Mouse (Mus musculus): ENCODE measurements around the gene Mrpl21.

Mrpl21 gene

DNA sequence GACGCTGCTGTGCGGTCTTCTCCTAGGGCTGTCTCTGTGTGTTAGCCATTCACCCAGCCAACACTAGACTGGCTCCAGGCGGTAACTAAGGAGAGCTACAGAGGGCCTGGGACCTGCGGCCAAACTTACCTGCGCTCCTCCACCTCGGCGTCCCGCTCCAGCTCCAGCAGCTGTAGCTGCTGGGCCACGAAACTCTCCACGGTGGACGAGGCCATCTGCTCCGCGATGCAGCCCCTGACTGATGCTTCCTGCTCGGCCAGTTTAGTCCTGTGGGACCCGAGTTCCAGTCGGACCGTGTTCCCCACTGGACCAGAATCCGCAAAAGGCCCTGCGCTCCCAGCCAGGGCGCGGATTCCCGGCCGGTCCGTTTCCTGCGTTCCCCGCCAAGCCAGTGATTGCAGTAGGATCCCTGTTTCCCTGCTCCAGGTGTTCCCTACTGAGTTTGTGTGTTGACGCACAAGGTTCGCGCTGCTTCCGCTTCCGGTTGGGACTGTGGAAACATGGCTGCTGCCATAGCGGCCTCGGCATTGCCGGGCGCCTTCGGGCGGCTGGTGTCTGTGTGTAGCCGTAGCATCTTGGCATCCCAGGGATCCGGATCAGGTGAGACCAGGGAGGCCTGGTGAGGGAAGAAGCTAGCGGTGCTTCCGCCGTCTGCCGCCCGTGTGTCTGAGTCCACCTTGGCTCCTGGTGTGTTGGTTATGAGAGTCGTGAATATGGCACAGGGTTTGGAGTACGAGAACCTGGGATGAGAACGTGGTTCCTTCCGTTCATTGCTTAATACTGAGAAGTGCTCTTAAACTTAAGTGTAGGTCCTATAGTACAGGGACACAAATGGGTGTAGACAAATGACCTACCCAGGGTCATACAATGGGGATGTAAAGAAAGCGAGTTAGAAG, at the start of gene Mrpl21, which contains the start of gene Ighmbp2:
Gene Mrpl21 (plus strand): TSS at position 330 of the 896 bp plus-strand sequence.
Gene Ighmbp2 (minus strand): TSS at position 446 of the 896 bp plus-strand sequence.
- peak; percentile 89 for DNase-seq

- DNase-seq: no peak
Measured at GRCm38 (mm10) chr19:3260016-3260415, 22.7 kb upstream of the Mrpl21 start.

DNA sequence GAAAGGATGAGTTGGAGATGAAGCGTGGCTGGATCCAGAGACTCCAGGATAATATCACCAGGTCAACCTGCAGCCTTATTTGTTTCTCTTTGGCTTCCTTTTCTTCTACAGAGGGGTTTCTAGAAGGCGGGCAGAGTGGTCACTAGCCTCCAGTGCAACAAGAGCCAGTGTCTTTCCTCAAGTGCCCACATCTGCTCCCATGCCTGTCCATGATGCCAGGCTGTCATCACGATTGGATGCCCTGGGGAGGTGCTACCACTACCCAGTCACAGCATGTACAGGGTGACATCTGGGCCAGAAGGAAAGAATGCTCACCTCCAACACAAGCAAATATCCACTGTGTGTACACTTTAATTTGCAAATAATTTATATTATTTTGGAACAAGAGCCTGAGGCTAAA, 22.1 kb upstream of the Mrpl21 start:
- DNase-seq: no peak

GRCm38 (mm10) chr19:3261336-3261735, 21.4 kb upstream of the Mrpl21 start:
- peak; percentile 1 for DNase-seq

DNA sequence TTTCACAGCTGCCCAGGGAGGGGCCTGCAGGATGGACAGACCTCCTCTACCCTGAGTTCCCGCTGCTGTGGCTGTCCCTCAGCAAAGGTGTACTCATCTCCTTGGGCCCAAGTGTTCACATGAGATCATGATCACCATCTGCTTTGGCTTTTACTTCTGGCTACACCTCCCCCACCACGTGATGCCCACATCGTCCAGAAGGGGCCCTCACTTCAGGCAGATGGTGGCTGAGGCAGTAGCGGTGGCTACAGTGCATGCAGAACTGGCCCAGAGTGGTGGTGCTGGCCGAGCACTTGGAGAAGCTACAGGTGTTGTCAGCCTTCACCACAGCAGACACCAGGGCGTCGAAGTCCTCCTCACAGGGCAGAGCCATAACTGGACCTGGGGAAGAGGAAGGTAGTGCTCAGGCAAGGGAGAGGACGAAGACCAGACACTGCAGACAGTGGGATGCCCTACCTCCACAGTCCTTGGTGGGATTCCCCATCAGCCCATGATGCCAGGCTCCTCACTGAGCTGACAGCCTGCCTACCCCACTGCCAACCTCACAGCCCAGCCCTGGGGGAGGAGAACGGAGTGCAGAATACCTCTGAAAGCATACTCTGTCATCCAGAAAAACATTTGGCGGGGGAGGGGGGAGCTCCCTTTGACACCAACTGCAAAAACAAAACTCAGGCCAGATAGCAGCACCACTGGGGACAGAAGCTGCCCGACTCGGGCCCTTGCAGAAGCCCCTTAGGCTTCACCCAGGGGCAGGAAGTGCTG, 20.8 kb upstream of the Mrpl21 start:
- peak; percentile 1 for DNase-seq

DNA sequence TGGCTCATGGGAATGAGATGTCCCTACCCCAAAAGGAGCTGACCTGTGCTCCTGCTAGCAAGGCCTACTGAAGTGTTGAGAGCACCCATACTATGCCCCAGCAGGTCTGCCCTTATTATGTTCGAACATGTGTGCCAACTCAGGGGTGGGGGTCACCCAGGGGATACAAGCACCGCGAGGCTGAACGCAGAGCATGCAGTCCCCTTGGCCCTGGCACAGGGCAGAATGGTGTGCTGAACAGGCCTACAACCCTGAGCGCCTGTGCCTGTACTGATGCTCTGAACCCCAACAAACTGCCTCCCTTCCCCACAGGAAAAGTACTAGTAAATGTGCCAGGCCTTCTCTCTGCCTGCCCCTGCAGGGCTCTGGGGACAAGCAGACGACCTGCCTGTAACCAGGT, 18.4 kb upstream of the Mrpl21 start:
- DNase-seq: no peak

- peak; percentile 1 for DNase-seq
Measured at GRCm38 (mm10) chr19:3265180-3265579, 17.5 kb upstream of the Mrpl21 start.

- DNase-seq: no peak
Measured at GRCm38 (mm10) chr19:3266136-3266535, 16.6 kb upstream of the Mrpl21 start.

GRCm38 (mm10) chr19:3266676-3267075, 16.0 kb upstream of the Mrpl21 start:
- no peak for DNase-seq

DNA sequence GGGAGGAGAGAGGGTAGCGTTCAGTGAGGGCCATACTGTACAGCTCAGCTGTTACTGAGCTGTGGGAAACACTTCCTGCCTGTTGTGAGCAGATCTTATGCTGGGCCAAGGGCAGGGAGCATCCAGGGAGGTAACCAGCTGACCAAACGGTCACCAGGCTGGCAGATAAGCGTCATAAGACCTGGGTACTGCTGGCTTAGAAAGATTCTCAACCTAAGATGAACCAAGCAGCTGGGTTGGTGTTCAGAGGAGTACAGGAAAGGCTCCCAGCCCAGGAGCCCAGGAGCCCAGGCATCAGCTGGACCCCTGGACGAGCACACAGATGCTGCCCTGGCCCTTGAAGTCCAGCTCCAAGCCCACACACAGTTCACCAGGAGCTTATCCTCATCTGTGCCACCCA, 15.4 kb upstream of the Mrpl21 start:
- peak; percentile 1 for DNase-seq

- DNase-seq: peak; percentile 1
Measured at GRCm38 (mm10) chr19:3268218-3268980, 14.3 kb upstream of the Mrpl21 start.

DNA sequence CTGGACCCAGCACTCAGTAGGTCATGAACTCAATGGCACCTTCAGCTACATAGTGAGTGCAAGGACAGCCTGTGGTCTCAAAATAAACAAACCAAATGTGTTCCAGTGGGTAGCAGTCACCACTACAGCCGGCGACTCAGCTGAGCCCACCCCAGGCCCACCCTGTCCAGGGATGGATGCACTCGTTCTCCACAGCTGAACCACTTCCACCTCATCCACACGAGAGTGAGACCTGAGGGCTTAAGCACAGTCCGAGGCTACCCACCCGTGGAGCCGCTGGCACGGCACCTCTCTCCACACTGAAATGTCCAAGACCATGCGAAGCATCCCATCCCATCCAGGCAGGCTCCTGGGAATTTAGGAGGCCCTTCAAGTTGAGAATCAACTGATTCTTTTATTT, 13.4 kb upstream of the Mrpl21 start:
- peak; percentile 0 for DNase-seq

GRCm38 (mm10) chr19:3269803-3270202, 12.9 kb upstream of the Mrpl21 start:
- peak; percentile 12 for DNase-seq

DNA sequence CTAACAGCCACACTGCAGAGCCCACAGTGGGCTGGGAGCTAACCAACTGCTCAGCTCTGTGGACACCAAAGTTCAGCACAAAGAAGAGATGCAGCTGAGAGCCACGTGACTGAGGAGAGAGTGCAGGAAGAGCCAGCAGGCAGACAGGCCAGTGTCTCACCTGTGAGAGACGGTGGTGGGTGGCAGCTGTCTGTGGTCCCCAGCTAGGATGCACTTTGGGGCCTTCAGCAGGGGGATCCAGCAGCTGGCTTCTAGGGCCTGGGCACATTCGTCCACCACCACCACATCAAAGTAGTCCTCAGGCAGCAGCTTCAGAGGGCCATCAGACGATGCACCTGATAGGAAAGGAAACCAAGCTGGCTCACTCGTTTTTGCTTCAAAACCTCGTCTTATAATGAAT, 11.3 kb upstream of the Mrpl21 start:
- DNase-seq: no peak

GRCm38 (mm10) chr19:3273331-3273730, 9.4 kb upstream of the Mrpl21 start:
- DNase-seq: no peak

GRCm38 (mm10) chr19:3275744-3276365, 6.8 kb upstream of the Mrpl21 start:
- no peak for DNase-seq

GRCm38 (mm10) chr19:3281886-3282285, 815 bp upstream of the Mrpl21 start:
- DNase-seq: no peak

GRCm38 (mm10) chr19:3289006-3289405, 6.3 kb downstream of the Mrpl21 start:
- no peak for DNase-seq

- DNase-seq: peak; percentile 33
Measured at GRCm38 (mm10) chr19:3292028-3292427, 9.3 kb downstream of the Mrpl21 start.

DNA sequence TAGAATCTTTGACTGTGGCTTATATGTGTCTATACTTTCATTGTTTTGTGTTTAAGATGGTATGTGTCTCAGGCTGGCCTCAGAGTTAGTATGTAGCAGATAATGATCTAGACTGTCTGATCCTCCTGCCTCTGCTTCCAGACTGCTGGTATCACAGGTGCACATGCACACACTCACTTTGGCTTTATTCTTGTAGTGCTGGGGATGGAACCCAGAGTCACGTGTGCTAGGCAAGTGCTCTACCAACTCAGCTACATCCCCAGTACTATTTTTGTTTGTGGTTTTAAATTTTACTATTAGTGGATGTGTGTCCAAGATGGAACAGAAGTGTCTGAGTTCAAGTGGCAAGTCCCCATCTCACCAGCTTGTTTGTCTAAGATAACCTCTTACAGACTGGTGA, 10.3 kb downstream of the Mrpl21 start:
- DNase-seq: no peak

DNA sequence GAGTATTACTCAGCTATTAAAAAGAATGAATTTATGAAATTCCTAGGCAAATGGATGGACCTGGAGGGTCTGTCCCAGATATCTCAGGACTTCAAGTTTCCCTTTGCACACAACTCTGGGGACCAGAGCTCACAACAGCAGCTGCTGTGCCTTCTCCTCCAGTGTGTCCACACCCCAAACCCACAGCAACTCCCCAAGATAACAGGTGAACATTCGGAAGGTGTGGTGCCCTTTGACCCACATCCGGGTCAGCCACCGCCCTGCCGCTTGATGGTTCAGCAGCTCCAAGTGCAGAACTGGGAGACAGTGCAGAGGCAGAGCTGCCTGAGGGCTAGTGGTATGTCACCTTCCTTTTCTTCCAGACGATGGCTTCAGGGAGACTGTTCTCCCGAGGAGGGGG, 12.5 kb downstream of the Mrpl21 start:
- no peak for DNase-seq

DNA sequence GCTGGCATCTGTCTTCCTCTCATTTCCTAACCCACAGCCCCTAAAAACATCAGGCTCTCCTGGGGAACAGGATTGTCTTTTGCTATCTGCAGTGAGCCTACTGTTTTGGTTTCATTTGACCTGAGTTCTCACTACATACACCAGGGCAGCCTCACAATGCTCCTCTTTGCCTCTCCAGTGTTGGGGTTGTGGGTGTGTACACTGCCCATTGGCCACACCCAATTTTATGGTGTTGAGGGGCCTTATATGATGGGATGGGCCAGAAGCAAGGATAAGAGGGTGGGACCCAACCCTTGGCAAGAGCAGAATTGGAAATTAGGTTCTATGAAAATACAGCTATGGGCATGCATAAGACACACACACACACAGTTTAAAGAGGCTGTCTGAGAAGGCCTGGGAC, 14.3 kb downstream of the Mrpl21 start:
- no peak for DNase-seq

DNA sequence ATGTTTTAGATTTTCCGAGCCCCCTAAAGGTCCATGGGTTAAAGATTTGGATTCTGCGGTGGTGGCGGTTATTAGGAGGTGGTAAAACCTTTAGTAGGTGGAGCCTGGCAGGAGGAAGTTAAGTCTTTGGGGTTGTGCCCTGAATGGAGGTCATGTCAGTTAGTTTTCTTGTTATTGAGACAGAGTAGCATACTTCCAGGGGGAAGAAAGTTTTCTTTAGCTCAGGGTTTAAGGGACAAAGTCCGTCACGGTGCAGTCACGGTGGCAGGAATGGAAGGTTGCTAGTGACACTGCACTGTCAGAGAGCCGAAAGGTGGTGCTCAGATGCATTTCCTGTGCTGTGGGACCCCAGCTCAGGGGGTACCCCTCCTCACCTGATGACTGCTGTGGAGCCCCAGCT, 15.1 kb downstream of the Mrpl21 start:
- no peak for DNase-seq
